Mouse (Mus musculus): ENCODE results near the gene Aldh1b1.

GRCm38 (mm10) chr4:45755881-45756280 lies 42.9 kb upstream of the Aldh1b1 start:
- TF ChIP-seq POLR2A (IDR thresholded peaks at IDR 0.05; ENCODE audit: extremely low read depth, insufficient read depth, low read length): no peak
- TF ChIP-seq CTCF (IDR thresholded peaks at IDR 0.05; ENCODE audit: extremely low read depth, insufficient read depth, low read length): no peak
